ENCODE assay signal across 9 mouse cellular contexts in genomic region chr7:80667190-80667589, GRCm38 (mm10). TPM values are rescaled to one million over a fixed set of nuclear protein-coding genes. Genes with fewer than 3 reads are reported as not detected.
A peak's percentile ranks its signal among the peaks of the same experiment; 100 is the strongest.
DNase-seq lines count a peak whose midpoint lies in the region; ATAC-seq and TF ChIP-seq lines count a peak whose summit lies in the region.
"Had no signal": no experiment of that assay in that cellular context is flagged by ENCODE, and none has a peak within 500 bp of the region (broad histone marks: within the 10 kb centered on the region; RNA-seq: fewer than 3 reads in every experiment).

No protein-coding gene starts in this region.

- peaks cover 26% of the 10 kb centered on the region for H3K4me1 ChIP-seq in lung, embryonic 16.5 days (replicated peaks; ENCODE audit: control insufficient read depth, insufficient read depth, low read length)
- H3K4me1 ChIP-seq in embryonic facial prominence, embryonic 15.5 days, result peaks cover 29% of the 10 kb centered on the region
- H3K4me1 ChIP-seq in stomach, postnatal 0 days (replicated peaks; ENCODE audit: control insufficient read depth, insufficient read depth), result peaks cover 3% of the 10 kb centered on the region; the same call in 1 of the 2 replicates

- H3K4me3 ChIP-seq in lung, embryonic 16.5 days (ENCODE audit: low read length), result peak overlapping the region; percentile 4; the same call in 1 of the 2 replicates
- H3K4me3 ChIP-seq in embryonic facial prominence, embryonic 15.5 days (replicated peaks), result no peak overlapping the region
- H3K4me3 ChIP-seq in stomach, postnatal 0 days (ENCODE audit: low read depth, low read length), result no peak overlapping the region
- H3K4me3 ChIP-seq: neural tube, embryonic 13.5 days had no signal

- peak; percentile 20; the same call in 1 of the 2 replicates for ATAC-seq in lung, embryonic 16.5 days (ENCODE audit: low read depth)
- no peak for ATAC-seq in embryonic facial prominence, embryonic 15.5 days (ENCODE audit: insufficient number of reproducible peaks, low FRiP score, low TSS enrichment, low read depth)
- ATAC-seq in stomach, postnatal 0 days (ENCODE audit: low FRiP score, low TSS enrichment), result no peak

- H3K9me3 ChIP-seq in lung, embryonic 16.5 days (ENCODE audit: control insufficient read depth, low read length), result no peaks in the 10 kb centered on the region
- no peaks in the 10 kb centered on the region for H3K9me3 ChIP-seq in embryonic facial prominence, embryonic 15.5 days (replicated peaks)
- no peaks in the 10 kb centered on the region for H3K9me3 ChIP-seq in stomach, postnatal 0 days (ENCODE audit: control insufficient read depth, low read length)
- H3K9me3 ChIP-seq: neural tube, embryonic 13.5 days had no signal

- WGBS in lung, embryonic 16.5 days, result 35% methylated on average over 11 of the region's 11 CpGs
- 42% methylated on average over 11 of the region's 11 CpGs for WGBS in embryonic facial prominence, embryonic 15.5 days
- 34% methylated on average over 11 of the region's 11 CpGs for WGBS in stomach, postnatal 0 days

- peak overlapping the region; percentile 21 for H3K9ac ChIP-seq in lung, embryonic 16.5 days (ENCODE audit: low read length)
- H3K9ac ChIP-seq in embryonic facial prominence, embryonic 15.5 days, result no peak overlapping the region
- no peak overlapping the region for H3K9ac ChIP-seq in stomach, postnatal 0 days (ENCODE audit: low read length)
- H3K9ac ChIP-seq: neural tube, embryonic 13.5 days had no signal

- no peak for TF ChIP-seq CTCF in stomach, postnatal 0 days (IDR thresholded peaks at IDR 0.05; ENCODE audit: low read depth)

- no peak for DNase-seq in lung, postnatal 25 days (ENCODE audit: low spot score)
- peak; percentile 22 to 33 for DNase-seq in kidney, postnatal 4 days
- no peak for DNase-seq in stomach, postnatal 0 days (ENCODE audit: low spot score)
- DNase-seq in cerebellum, adult 9-11 months, result no peak
- no peak for DNase-seq in MN1 (ENCODE audit: low spot score)
- no peak for DNase-seq in layer of hippocampus, adult 18-20 months (ENCODE audit: low spot score in 2 of 2)

- H3K27me3 ChIP-seq in lung, embryonic 16.5 days (ENCODE audit: control insufficient read depth, insufficient read depth, low read depth, low read length), result no peaks in the 10 kb centered on the region
- H3K27me3 ChIP-seq in embryonic facial prominence, embryonic 15.5 days, result no peaks in the 10 kb centered on the region
- H3K27me3 ChIP-seq in stomach, postnatal 0 days (ENCODE audit: control insufficient read depth, insufficient read depth, low read length), result no peaks in the 10 kb centered on the region
- H3K27me3 ChIP-seq: neural tube, embryonic 13.5 days had no signal

- TF ChIP-seq EP300 in stomach, postnatal 0 days (optimal IDR thresholded peaks at IDR 0.05), result no peak

- H3K4me2 ChIP-seq in lung, embryonic 16.5 days (ENCODE audit: low read depth, low read length), result peak overlapping the region; percentile 33; the same call in 1 of the 2 replicates
- H3K4me2 ChIP-seq in embryonic facial prominence, embryonic 15.5 days (replicated peaks), result peak overlapping the region; percentile 2; the same call in 1 of the 2 replicates
- no peak overlapping the region for H3K4me2 ChIP-seq in stomach, postnatal 0 days (replicated peaks; ENCODE audit: low read depth)
- H3K4me2 ChIP-seq: neural tube, embryonic 13.5 days had no signal

- peak overlapping the region; percentile 81 for H3K27ac ChIP-seq in lung, embryonic 16.5 days (ENCODE audit: low read length)
- peak overlapping the region; percentile 88 for H3K27ac ChIP-seq in embryonic facial prominence, embryonic 15.5 days (replicated peaks)
- H3K27ac ChIP-seq in stomach, postnatal 0 days (replicated peaks), result peak overlapping the region; percentile 63; the same call in 1 of the 2 replicates

- H3K36me3 ChIP-seq in lung, embryonic 16.5 days (ENCODE audit: control insufficient read depth, insufficient read depth, low read length), result no peaks in the 10 kb centered on the region
- 0 out of 2 replicates have a peak, but pooled peaks cover 4% of the 10 kb centered on the region for H3K36me3 ChIP-seq in embryonic facial prominence, embryonic 15.5 days
- no peaks in the 10 kb centered on the region for H3K36me3 ChIP-seq in stomach, postnatal 0 days (ENCODE audit: control insufficient read depth, insufficient read depth, low read length)

RNA-seq across cellular contexts. Expression of gene Crtc3, which starts 21.5 kb away (rescaled TPM):
- 18.6 and 20.8 TPM in 2 replicates for polyA plus RNA-seq in lung, embryonic 16.5 days (2015; fragmentation: Nextera tagmentation; extraction: Ambion mirVana)
- polyA plus RNA-seq in embryonic facial prominence, embryonic 15.5 days (2015; fragmentation: Nextera tagmentation; extraction: Ambion mirVana), result 30.2 and 33.5 TPM in 2 replicates
- 8.8 and 10.1 TPM in 2 replicates for polyA plus RNA-seq in stomach, postnatal 0 days (2015; fragmentation: Nextera tagmentation; extraction: Ambion mirVana)
- total RNA-seq in layer of hippocampus, adult 18-20 months (2021), result 10 to 100 TPM; 20.2 to 20.8 TPM

Comparison
In these comparisons a context has a peak if more than half of its experiments do, and no peak if none do; other contexts are left out.
1. DNase-seq: peak in kidney, postnatal 4 days (2 of 2); none in lung, postnatal 25 days (single experiment), stomach, postnatal 0 days (single experiment), cerebellum, adult 9-11 months (single experiment), MN1 (single experiment) and layer of hippocampus, adult 18-20 months (0 of 2).
2. Peak in every context shown above with its lines, with median percentiles within 50 percentile points of each other: H3K27ac ChIP-seq.